In the genomic region with DNA sequence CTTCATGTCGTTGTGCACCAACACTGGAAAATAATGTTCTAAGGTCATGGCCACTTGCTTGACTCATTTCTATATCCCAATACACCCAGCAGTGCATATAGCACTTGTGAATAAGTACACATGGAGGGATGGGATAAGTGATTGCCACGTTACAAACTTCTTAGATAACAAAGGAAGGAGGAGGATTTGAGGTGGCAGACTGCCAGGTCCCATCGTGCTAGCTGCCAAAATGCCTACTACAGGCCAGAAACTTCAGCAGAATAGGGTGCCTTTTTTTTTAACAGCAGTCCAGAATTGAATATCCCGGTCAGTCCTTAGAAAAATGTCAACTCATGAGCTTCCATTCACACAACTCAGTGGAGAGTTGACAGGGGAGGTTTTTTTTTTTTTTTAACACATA, we compare ENCODE assay signal across 14 mouse cellular contexts.
DNase-seq lines count a peak whose midpoint lies in the region; ATAC-seq and TF ChIP-seq lines count a peak whose summit lies in the region.
"Had no signal": no experiment of that assay in that cellular context is flagged by ENCODE, and none has a peak within 500 bp of the region (broad histone marks: within the 10 kb centered on the region; RNA-seq: fewer than 3 reads in every experiment).

No protein-coding gene starts in this region.

- in situ Hi-C loops in CH12.LX (cut with MboI; ENCODE audit: low pct_ligation_motif_present, low pct_unique_long_range_greater_than_20kb, low sequenced_read_pairs): no loop called here

- DNase-seq in hindbrain, postnatal 0 days (ENCODE audit: low spot score): peak; percentile 40
- no peak for DNase-seq in CH12.LX (ENCODE audit: extremely low read depth)
- DNase-seq in Muller cell, postnatal 12 days (ENCODE audit: inconsistent ontology term): peak; percentile 27
- peak; percentile 8 for DNase-seq in lung, postnatal 0 days (ENCODE audit: low spot score)
- no peak for DNase-seq in thymus, postnatal 25 days
- no peak for DNase-seq in urinary bladder, postnatal 25 days (ENCODE audit: low spot score)

- no peak for TF ChIP-seq RAD21 in CH12.LX (IDR thresholded peaks at IDR 0.05; ENCODE audit: low read depth, low read length)

- no peaks in the 10 kb centered on the region for H3K27me3 ChIP-seq in hindbrain, postnatal 0 days (ENCODE audit: insufficient read depth, low read length)
- H3K27me3 ChIP-seq in hindbrain, embryonic 13.5 days: no peaks in the 10 kb centered on the region
- no peaks in the 10 kb centered on the region for H3K27me3 ChIP-seq in CH12.LX (replicated peaks)
- no peaks in the 10 kb centered on the region for H3K27me3 ChIP-seq in lung, postnatal 0 days (replicated peaks; ENCODE audit: insufficient read depth, low read length)
- H3K27me3 ChIP-seq: embryonic facial prominence, embryonic 13.5 days; limb, embryonic 12.5 days had no signal

- dilution Hi-C loops in CH12.LX (cut with MboI; ENCODE audit: extremely low pct_ligation_motif_present, extremely low pct_unique_long_range_greater_than_20kb, low sequenced_read_pairs): no loop called here

- H3K79me2 ChIP-seq in CH12.LX (replicated peaks; ENCODE audit: control insufficient read depth, extremely low read depth, insufficient read depth, poor library complexity, severe bottlenecking): no peaks in the 10 kb centered on the region

- TF ChIP-seq CTCF in hindbrain, postnatal 0 days (IDR thresholded peaks at IDR 0.05; ENCODE audit: low read depth): no peak
- no peak for TF ChIP-seq CTCF in CH12.LX (conservative IDR thresholded peaks at IDR 0.05 in 1 of 2, IDR thresholded peaks at IDR 0.05 in 1 of 2; ENCODE audit: low read depth in 2 of 2, low read length in 2 of 2)
- TF ChIP-seq CTCF in lung, postnatal 0 days (IDR thresholded peaks at IDR 0.05): no peak

- H3K9me3 ChIP-seq in hindbrain, postnatal 0 days (ENCODE audit: low read length): no peaks in the 10 kb centered on the region
- no peaks in the 10 kb centered on the region for H3K9me3 ChIP-seq in hindbrain, embryonic 13.5 days
- no peaks in the 10 kb centered on the region for H3K9me3 ChIP-seq in CH12.LX (replicated peaks; ENCODE audit: low read length)
- H3K9me3 ChIP-seq in lung, postnatal 0 days (ENCODE audit: low read length): no peaks in the 10 kb centered on the region
- H3K9me3 ChIP-seq: embryonic facial prominence, embryonic 13.5 days; G1E; limb, embryonic 12.5 days had no signal

- 34% methylated on average over 4 of the region's 4 CpGs for WGBS in hindbrain, postnatal 0 days
- 64% methylated on average over 4 of the region's 4 CpGs for WGBS in hindbrain, embryonic 13.5 days
- WGBS in lung, postnatal 0 days: 26% methylated on average over 4 of the region's 4 CpGs

- H3K9ac ChIP-seq in hindbrain, postnatal 0 days (replicated peaks; ENCODE audit: low read length): no peak overlapping the region
- H3K9ac ChIP-seq in hindbrain, embryonic 13.5 days: no peak overlapping the region
- no peak overlapping the region for H3K9ac ChIP-seq in CH12.LX (ENCODE audit: insufficient read depth, low read depth)
- H3K9ac ChIP-seq in lung, postnatal 0 days (replicated peaks; ENCODE audit: low read depth): no peak overlapping the region
- H3K9ac ChIP-seq: embryonic facial prominence, embryonic 13.5 days; limb, embryonic 12.5 days had no signal

- no peak overlapping the region for H3K27ac ChIP-seq in hindbrain, postnatal 0 days
- no peak overlapping the region for H3K27ac ChIP-seq in hindbrain, embryonic 13.5 days
- no peak overlapping the region for H3K27ac ChIP-seq in CH12.LX (ENCODE audit: insufficient read depth, low read depth)
- no peak overlapping the region for H3K27ac ChIP-seq in lung, postnatal 0 days (ENCODE audit: low read length)
- H3K27ac ChIP-seq: embryonic facial prominence, embryonic 13.5 days; limb, embryonic 12.5 days had no signal

- H3K4me3 ChIP-seq in hindbrain, postnatal 0 days (ENCODE audit: low read length): no peak overlapping the region
- H3K4me3 ChIP-seq in hindbrain, embryonic 13.5 days: no peak overlapping the region
- H3K4me3 ChIP-seq in CH12.LX (replicated peaks in 1 of 3; ENCODE audit: low read depth in 2 of 3, low read length in 2 of 3, poor library complexity in 1 of 3): no peak overlapping the region
- H3K4me3 ChIP-seq in lung, postnatal 0 days (ENCODE audit: low read depth, low read length): no peak overlapping the region
- H3K4me3 ChIP-seq: embryonic facial prominence, embryonic 13.5 days; limb, embryonic 12.5 days; myocyte had no signal

- H3K4me2 ChIP-seq in hindbrain, postnatal 0 days (ENCODE audit: low read depth, low read length): no peak overlapping the region
- H3K4me2 ChIP-seq in hindbrain, embryonic 13.5 days: no peak overlapping the region
- H3K4me2 ChIP-seq in CH12.LX (ENCODE audit: insufficient read depth, low read depth, poor library complexity, severe bottlenecking): no peak overlapping the region
- no peak overlapping the region for H3K4me2 ChIP-seq in lung, postnatal 0 days (replicated peaks; ENCODE audit: low read depth, low read length)
- H3K4me2 ChIP-seq: embryonic facial prominence, embryonic 13.5 days; heart, embryonic 11.5 days; limb, embryonic 12.5 days had no signal

- TF ChIP-seq POLR2A in CH12.LX (IDR thresholded peaks at IDR 0.05; ENCODE audit: low read depth, low read length): no peak

- peaks cover 3% of the 10 kb centered on the region; the same call in 1 of the 2 replicates for H3K36me3 ChIP-seq in hindbrain, postnatal 0 days (ENCODE audit: insufficient read depth, low read length)
- H3K36me3 ChIP-seq in hindbrain, embryonic 13.5 days: peaks cover 42% of the 10 kb centered on the region
- H3K36me3 ChIP-seq in CH12.LX (replicated peaks in 1 of 2; ENCODE audit: control insufficient read depth in 1 of 2, insufficient read depth in 1 of 2, low read length in 1 of 2): no peaks in the 10 kb centered on the region
- H3K36me3 ChIP-seq in lung, postnatal 0 days (ENCODE audit: insufficient read depth, low read length): no peaks in the 10 kb centered on the region
- H3K36me3 ChIP-seq: embryonic facial prominence, embryonic 13.5 days; G1E; limb, embryonic 12.5 days had no signal

- TF ChIP-seq EP300 in CH12.LX (IDR thresholded peaks at IDR 0.05; ENCODE audit: low read length): no peak
- TF ChIP-seq EP300 in lung, postnatal 0 days (IDR thresholded peaks at IDR 0.05): no peak

- no peak for ATAC-seq in hindbrain, postnatal 0 days
- no peak for ATAC-seq in hindbrain, embryonic 13.5 days (ENCODE audit: low FRiP score)
- no peak for ATAC-seq in lung, postnatal 0 days
- ATAC-seq in megakaryocyte-erythroid progenitor cell, adult 5-6 weeks (replicated peaks; ENCODE audit: low FRiP score, low TSS enrichment, poor library complexity, severe bottlenecking): no peak
- ATAC-seq: inflammation-experienced regulatory T-cells, adult 6 months had no signal

- no peaks in the 10 kb centered on the region for H3K4me1 ChIP-seq in hindbrain, postnatal 0 days (ENCODE audit: insufficient read depth, low read length)
- H3K4me1 ChIP-seq in hindbrain, embryonic 13.5 days (replicated peaks): no peaks in the 10 kb centered on the region
- H3K4me1 ChIP-seq in CH12.LX (ENCODE audit: control insufficient read depth in 1 of 2, insufficient read depth in 2 of 2): peaks cover 0 to 23% of the 10 kb centered on the region in 2 experiments; a peak in 2 of 4 replicates
- H3K4me1 ChIP-seq in lung, postnatal 0 days (ENCODE audit: insufficient read depth, low read depth, low read length): no peaks in the 10 kb centered on the region
- H3K4me1 ChIP-seq: embryonic facial prominence, embryonic 13.5 days; limb, embryonic 12.5 days had no signal

TF ChIP-seq in CH12.LX, 34 proteins besides CTCF, POLR2A, EP300 and RAD21:
- TF ChIP-seq ZNF384 (IDR thresholded peaks at IDR 0.05; ENCODE audit: low read depth, low read length) (peak; percentile 69), E2F4 (IDR thresholded peaks at IDR 0.05; ENCODE audit: insufficient replicate concordance, low read depth, low read length) (no peak)

Comparison
In these comparisons a context has a peak if more than half of its experiments do, and no peak if none do; other contexts are left out.
1. DNase-seq: peak in hindbrain, postnatal 0 days (single experiment), Muller cell, postnatal 12 days (single experiment) and lung, postnatal 0 days (single experiment); none in CH12.LX (single experiment), thymus, postnatal 25 days (single experiment) and urinary bladder, postnatal 25 days (single experiment).